Mouse (Mus musculus): ENCODE measurements around the gene Gm20481.
"Not testable (repeated sequence)": the region's sequence is repeated elsewhere in the genome, so short reads cannot be mapped to it uniquely, and the experiment has no call there.

Gm20481 gene

DNA sequence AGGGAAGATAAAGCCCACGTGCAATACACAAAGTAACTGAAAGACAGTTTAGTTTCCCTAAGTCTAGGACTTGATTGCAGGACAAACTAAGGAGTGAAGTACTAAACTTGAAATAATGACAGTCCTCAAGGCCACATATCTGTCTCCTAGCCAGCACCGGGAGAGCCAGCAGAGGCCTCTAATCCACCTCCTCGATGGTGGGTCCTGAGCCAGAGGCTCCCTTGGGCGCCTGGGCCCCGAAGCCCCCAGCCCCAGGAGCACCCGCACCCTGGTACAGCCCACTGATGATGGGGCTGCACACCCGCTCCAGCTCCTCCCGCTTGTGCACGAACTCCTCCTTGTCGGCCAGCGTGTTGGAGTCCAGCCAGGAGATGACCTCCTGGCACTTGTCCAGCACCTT lies at the start of gene Gm20481:
Gene Gm20481, plus strand, starts transcription at position 91 of the 400 bp plus-strand sequence.
- DNase-seq (ENCODE audit: extremely low read depth, low read depth), result not testable (repeated sequence)

DNA sequence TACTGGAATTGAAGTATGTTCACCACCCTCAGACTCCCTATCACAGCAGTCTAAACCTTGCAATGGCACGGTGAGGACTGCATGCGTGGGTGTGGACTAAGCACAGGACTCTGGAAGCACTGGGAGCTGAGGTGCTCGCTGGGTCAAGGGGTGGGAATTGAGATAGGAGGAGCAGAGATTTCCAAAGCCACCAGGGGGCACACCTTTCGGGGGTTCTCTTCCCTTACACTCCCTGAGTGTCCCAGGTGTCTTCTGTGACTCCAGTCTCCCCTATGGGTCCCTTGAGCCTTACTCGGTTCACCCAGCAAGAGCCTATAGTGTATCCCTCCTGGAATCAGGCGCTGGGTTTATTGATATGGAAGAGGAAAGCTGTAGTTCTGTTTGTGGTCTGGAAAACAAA lies 46.8 kb upstream of the Gm20481 start:
- DNase-seq (ENCODE audit: extremely low read depth, low read depth), result no peak

DNA sequence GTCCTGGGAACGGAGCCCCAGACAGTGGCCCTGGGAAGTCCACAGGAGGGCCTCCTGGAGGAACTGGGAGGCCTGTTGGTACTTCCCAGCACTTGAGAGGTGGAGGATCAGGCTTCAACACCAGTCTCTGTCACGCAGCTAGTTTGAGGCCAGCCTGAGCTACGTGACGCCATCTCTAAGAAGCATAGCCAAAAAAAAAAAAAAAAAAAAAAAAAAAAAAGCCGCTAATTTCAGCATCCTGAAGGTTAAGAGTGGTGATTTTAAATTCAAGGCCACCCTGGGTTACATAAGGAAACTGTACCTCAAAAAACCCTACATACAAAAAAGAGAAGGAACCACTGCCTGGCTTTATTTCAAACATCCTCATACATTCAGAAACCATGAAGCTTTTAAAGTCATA lies 45.5 kb upstream of the Gm20481 start:
- DNase-seq (ENCODE audit: extremely low read depth, low read depth), result no peak

DNA sequence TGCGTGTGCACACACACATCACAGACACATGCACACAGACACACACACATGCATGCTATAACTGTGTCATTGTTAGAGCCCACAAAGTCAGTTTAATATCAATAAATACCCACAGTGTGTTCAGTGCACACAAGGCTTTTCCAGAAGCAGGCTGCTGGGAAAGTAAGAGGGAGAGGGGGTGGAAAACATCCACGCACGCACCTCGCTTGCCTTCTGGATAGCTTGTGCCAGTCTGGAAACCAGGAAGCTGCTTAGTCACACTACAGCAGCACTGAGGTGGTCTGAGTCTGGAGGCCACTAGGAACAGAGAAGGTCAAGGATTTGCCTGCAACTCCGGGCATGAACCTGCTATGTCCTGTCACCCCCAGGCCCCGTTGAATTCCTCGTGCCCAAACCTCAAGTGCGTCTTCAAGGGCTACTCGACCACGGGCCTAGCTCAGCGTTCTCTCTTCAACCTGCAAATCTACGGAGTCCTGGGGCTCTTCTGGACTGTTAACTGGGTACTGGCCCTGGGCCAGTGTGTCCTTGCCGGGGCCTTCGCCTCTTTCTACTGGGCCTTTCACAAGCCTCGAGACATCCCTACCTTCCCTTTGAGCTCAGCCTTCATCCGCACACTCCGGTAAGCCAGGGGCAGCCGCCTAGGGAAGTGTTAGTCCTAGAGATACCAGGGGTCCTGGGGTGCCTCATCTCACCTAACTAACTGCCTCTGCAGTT lies 42.2 kb upstream of the Gm20481 start:
- DNase-seq (ENCODE audit: extremely low read depth, low read depth), result no peak

DNA sequence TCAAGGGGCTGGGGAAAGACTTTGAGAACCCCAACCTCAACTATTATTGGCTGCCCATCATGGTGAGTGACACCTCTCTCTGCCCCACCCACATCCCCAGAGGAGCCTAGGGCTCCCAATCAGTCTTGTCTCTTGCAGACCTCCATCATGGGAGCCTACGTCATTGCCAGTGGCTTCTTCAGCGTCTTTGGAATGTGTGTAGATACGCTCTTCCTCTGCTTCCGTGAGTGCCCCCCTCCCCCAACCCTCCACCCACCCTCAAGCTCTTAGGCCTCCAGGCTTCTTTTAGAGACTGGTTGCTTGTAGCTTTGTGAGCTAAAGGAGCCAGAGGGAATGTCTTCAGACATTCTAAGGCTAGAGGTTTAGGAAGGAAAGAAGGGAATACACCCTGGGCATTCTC lies 40.9 kb upstream of the Gm20481 start:
- no peak for DNase-seq (ENCODE audit: extremely low read depth, low read depth)

GRCm38 (mm10) chr17:34931061-34931734 lies 38.5 kb upstream of the Gm20481 start, which contains the start of gene Neu1:
Neu1 (plus strand) TSS chr17:34931253.
- DNase-seq (ENCODE audit: extremely low read depth, low read depth), result peak; percentile 95

GRCm38 (mm10) chr17:34931735-34932098 lies 38.0 kb upstream of the Gm20481 start:
- no peak for DNase-seq (ENCODE audit: extremely low read depth, low read depth)

DNA sequence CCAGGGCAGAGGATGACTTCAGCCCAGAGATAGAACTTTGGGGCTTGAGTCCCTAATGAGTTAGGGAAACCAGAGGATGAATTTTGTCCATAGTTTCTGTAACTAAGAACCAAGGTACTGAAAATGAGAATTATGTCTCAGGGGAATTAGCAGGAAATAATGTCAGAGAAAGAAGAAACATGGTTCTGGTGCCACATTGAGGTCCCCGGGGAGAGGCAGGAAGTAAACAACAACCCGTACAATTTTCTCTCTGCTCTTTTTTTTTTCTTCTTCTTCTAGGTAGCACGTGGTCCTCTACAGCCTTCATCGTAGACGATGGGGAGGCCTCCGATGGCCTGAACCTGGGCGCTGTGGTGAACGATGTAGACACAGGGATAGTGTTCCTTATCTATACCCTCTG lies 37.4 kb upstream of the Gm20481 start:
- no peak for DNase-seq (ENCODE audit: extremely low read depth, low read depth)

DNA sequence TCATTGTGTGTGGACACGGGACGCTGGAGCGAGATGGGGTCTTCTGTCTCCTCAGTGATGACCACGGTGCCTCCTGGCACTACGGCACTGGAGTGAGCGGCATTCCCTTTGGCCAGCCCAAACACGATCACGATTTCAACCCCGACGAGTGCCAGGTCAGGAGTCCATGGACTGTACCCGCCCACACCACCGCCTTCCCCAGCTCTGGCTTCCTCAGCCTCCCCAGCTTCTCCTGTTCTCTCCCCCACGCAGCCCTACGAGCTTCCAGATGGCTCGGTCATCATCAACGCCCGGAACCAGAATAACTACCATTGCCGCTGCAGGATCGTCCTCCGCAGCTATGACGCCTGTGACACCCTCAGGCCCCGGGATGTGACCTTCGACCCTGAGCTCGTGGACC lies 35.7 kb upstream of the Gm20481 start:
- DNase-seq (ENCODE audit: extremely low read depth, low read depth), result no peak

- DNase-seq (ENCODE audit: extremely low read depth, low read depth), result no peak
Measured at GRCm38 (mm10) chr17:34934830-34935229, 34.9 kb upstream of the Gm20481 start.

DNA sequence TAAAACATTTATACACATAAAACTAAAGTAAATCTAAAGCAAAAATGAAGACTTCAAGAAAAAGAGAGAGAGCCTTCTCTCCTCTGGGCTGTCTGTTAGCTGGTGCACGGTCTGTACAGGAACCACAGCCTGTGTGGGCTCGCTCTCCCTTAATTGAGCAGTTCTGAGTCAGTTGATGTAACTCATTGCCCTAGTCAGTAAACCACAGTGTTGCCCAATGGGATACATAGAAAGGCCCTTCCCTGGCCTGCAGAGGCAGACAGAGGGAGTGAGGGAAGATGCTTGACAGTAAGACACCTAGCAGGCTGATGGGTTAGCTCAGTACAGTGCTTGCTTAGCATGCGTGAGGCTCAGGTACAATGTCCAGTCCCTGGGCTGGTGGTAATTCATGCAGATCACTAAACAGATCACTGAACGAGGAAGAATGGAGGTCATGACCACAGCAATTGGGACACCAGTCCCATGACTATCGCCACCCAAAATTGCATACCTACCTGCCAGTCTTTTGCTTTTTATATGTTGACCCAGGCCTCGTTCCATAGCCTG lies 31.7 kb upstream of the Gm20481 start:
- no peak for DNase-seq (ENCODE audit: extremely low read depth, low read depth)

GRCm38 (mm10) chr17:34941344-34942041 lies 28.2 kb upstream of the Gm20481 start:
- peak; percentile 66 for DNase-seq (ENCODE audit: extremely low read depth, low read depth)

DNA sequence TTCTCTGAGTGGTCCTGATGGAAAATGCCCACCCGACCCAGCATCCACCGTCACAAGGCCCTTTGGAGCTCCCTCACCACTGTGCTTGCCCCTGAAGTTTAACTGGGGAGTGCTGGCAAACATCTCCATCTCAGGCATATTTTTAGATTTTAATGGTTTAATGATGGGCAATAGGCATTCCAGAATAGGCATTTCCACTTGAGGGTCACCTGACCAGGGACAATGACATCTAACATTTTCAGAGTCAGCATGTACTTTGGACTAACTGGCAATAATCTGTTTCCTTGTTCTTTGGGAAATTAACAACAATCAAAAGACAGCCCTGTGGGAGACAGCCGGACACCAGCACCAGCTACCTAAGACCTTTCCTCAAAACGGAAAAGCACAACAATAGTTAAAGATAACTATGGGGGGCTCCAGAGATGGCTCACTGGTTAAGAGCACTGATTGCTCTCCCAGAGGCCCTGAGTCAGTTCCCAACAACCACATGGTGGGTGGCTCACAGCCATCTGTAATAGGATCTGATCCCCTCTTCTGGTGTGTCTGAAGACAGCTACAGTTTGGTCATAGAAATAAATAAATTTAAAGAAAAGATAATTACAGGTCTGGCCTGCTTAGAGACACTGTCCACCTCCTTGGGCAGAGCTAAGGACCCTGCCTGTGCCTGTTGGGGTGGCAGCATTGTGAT lies 26.4 kb upstream of the Gm20481 start:
- no peak for DNase-seq (ENCODE audit: extremely low read depth, low read depth)

GRCm38 (mm10) chr17:34944362-34944761 lies 25.4 kb upstream of the Gm20481 start:
- no peak for DNase-seq (ENCODE audit: extremely low read depth, low read depth)

GRCm38 (mm10) chr17:34946486-34947140 lies 23.1 kb upstream of the Gm20481 start:
- no peak for DNase-seq (ENCODE audit: extremely low read depth, low read depth)

- DNase-seq (ENCODE audit: extremely low read depth, low read depth), result no peak
Measured at GRCm38 (mm10) chr17:34947606-34948005, 22.1 kb upstream of the Gm20481 start.

- DNase-seq (ENCODE audit: extremely low read depth, low read depth), result not testable (repeated sequence)
Measured at GRCm38 (mm10) chr17:34948721-34949552, 20.8 kb upstream of the Gm20481 start.

- no peak for DNase-seq (ENCODE audit: extremely low read depth, low read depth)
Measured at GRCm38 (mm10) chr17:34949553-34949969, 20.2 kb upstream of the Gm20481 start.

DNA sequence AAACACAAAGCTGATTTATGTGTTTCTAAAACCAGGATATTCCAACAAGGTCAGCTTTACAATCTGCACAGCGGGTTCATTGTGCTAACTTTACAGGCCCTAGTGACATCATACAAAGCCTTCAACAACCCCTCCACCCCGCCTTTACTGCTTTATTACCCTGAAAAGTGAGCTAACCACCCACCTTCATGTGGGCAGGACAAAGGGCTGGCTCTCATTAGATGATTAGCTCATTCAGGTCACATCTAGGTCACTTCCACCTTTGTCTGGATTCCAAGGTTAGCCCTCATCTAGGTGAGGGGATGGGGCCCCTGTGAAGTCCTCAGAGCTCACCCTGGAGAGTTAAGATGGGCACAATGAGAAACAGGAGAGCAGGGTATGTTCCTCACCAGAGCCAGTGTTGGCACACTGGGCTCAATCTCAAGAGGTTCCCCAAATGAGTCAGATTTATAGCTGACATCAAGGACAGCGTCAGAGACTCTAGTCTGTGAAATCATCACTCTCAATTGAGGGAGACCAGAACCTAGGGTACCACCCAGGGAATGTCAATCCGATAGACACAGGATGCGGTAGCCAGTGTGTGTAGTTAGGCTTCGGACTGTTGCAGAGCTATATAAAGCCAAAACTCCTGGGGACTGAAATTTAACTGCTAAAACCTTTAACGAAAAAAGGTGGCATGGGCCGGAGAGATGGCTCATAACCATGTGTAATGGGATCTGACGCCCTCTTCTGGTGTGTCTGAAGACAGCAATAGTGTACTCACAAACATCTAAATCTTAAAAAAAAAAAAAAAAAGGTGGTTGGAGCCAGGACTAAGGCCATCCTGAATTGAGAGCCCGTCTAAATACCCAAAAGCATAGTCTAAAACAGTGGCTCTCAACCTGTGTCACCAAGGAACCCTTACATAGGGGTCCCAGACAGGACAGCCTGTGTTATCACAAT lies 18.9 kb upstream of the Gm20481 start:
- DNase-seq (ENCODE audit: extremely low read depth, low read depth), result no peak
